Mouse (Mus musculus): ENCODE data around the gene Atxn2. TPM values are rescaled to one million over a fixed set of nuclear protein-coding genes. Genes with fewer than 3 reads are reported as not detected.
"Not testable (repeated sequence)": the region's sequence is repeated elsewhere in the genome, so short reads cannot be mapped to it uniquely, and the experiment has no call there.

Gene Atxn2
- total RNA-seq, 2 experiments from 2014 or later = 137 to 154 TPM

- DNase-seq = no peak
Measured at GRCm38 (mm10) chr5:121710851-121711173, 325 bp upstream of the Atxn2 start.

- no peak for DNase-seq
Measured at GRCm38 (mm10) chr5:121711928-121712231, 743 bp downstream of the Atxn2 start.

- DNase-seq = peak; percentile 40 to 53
Measured at GRCm38 (mm10) chr5:121712232-121712933, 1.2 kb downstream of the Atxn2 start.

- DNase-seq = peak; percentile 69 to 71
Measured at GRCm38 (mm10) chr5:121712934-121713538, 1.9 kb downstream of the Atxn2 start.

- no peak for DNase-seq
Measured at GRCm38 (mm10) chr5:121714331-121714730, 3.2 kb downstream of the Atxn2 start.

GRCm38 (mm10) chr5:121714928-121715327 is 3.8 kb downstream of the Atxn2 start:
- no peak for DNase-seq

GRCm38 (mm10) chr5:121718462-121718861 is 7.3 kb downstream of the Atxn2 start:
- no peak for DNase-seq

GRCm38 (mm10) chr5:121720888-121721585 is 9.9 kb downstream of the Atxn2 start:
- peak; percentile 17 to 41 for DNase-seq

GRCm38 (mm10) chr5:121721841-121722240 is 10.7 kb downstream of the Atxn2 start:
- no peak for DNase-seq

GRCm38 (mm10) chr5:121724678-121725077 is 13.5 kb downstream of the Atxn2 start:
- DNase-seq = no peak

GRCm38 (mm10) chr5:121730057-121730456 is 18.9 kb downstream of the Atxn2 start:
- no peak for DNase-seq

- no peak for DNase-seq
Measured at GRCm38 (mm10) chr5:121736641-121737040, 25.5 kb downstream of the Atxn2 start.

- DNase-seq = not testable (repeated sequence)
Measured at GRCm38 (mm10) chr5:121738162-121738561, 27.0 kb downstream of the Atxn2 start.

GRCm38 (mm10) chr5:121738576-121739191 is 27.5 kb downstream of the Atxn2 start:
- DNase-seq = no peak

GRCm38 (mm10) chr5:121740516-121740915 is 29.4 kb downstream of the Atxn2 start:
- DNase-seq = no peak

- no peak for DNase-seq
Measured at GRCm38 (mm10) chr5:121742915-121743314, 31.8 kb downstream of the Atxn2 start.

GRCm38 (mm10) chr5:121747884-121748594 is 36.9 kb downstream of the Atxn2 start:
- not testable (repeated sequence) for DNase-seq

- no peak for DNase-seq
Measured at GRCm38 (mm10) chr5:121749633-121750032, 38.5 kb downstream of the Atxn2 start.

GRCm38 (mm10) chr5:121757900-121758299 is 46.8 kb downstream of the Atxn2 start:
- no peak for DNase-seq

- DNase-seq = no peak
Measured at GRCm38 (mm10) chr5:121758341-121758740, 47.2 kb downstream of the Atxn2 start.

GRCm38 (mm10) chr5:121759921-121760320 is 48.8 kb downstream of the Atxn2 start:
- DNase-seq = no peak

- no peak for DNase-seq
Measured at GRCm38 (mm10) chr5:121761459-121761858, 50.3 kb downstream of the Atxn2 start.

GRCm38 (mm10) chr5:121762949-121763348 is 51.8 kb downstream of the Atxn2 start:
- DNase-seq = no peak

Measured in heart, adult 18-20 months (tissue).